Mouse (Mus musculus) kidney, adult 11 months (tissue): ENCODE results near the gene Lrp3.
"Not testable (repeated sequence)": the region's sequence is repeated elsewhere in the genome, so short reads cannot be mapped to it uniquely, and the experiment has no call there.

Experiments used
- DNase-seq: peaks from one replicate; pipeline ENCODE4 v3.0.0; 2022

Gene Lrp3

DNA sequence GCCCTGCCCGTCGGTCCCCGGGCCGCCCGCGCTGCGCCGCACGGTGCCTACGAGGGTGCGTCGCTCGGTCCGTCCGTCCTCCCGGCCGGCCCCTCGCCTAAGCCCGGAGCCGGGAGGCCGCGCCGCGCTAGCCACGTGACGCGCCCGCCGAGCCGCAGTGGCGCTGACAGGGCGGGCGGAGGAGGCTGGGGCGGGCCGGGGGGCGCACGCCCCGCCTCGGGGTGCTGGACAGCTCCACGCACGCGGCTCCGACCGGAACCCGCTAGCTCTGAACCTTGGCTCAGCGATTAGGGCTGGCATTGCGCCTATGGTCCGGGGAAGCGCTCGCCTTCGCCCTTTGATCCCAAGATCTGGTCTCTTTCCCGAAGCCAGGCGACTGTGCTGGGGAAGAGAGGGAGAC, at the start of gene Lrp3:
Gene Lrp3 (minus strand): TSS at position 274 of the 400 bp plus-strand sequence.
- peak; percentile 84 for DNase-seq

DNA sequence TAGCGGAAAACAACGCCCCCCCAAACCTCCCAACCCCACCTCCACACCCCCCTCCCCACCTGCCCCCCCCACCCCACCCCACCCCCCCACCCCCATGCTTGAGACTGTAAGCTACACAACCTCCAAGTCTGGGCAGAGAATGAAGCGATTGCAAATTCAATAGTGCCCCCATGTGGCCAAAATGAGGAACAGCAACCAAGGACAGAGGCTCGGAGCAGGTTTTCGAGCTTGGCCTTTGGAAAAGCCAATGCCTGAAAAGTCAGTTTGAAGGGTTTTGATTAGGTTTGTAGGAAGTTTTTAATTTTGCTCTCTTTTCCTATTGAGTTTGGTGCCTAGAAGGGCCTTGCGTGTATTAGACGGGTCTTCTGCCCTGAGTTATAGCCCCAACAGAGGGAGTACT, 49.4 kb upstream of the Lrp3 start:
- DNase-seq, result peak; percentile 33

DNA sequence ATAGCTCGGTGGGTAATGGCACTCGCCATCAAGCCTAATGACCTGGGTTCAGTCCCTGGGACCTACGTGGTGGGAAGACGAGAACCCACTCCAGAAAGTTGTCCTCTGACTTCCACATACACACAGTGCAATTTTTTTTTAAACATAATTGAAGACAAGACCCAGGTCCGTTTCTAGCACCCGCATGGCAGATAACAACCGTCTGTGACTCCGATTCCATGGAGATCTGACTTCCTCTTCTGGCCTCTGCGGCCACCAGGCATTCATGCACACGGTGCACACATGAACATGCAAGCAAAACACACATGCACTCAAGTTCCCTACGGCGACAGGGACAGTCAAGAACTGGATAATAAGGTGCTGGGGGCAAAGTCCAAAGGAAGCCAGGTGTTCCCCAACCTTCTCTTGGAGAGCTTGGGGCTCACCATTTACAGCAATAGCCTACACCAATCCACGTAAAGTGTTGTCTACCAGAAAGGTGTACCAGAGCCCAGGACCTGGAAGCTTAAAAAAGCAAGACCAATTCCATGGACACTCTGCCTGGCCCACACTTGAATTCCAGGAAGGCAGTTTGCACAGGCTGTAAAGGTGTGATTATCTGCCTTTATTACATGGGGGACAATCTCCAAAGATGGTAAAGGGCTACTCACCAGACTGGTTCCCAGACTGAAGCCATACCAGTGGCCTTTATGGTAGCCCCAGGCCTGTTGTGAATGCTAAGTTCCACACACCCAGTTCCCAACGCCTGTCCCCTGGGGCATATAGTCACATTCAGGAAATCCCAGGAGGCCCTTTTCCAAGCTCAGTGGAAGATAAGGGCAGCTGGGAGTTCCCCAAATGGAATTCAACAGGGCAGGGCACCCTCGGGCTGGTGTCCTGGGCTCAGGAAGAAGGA, 48.5 kb upstream of the Lrp3 start:
- DNase-seq, result no peak

DNA sequence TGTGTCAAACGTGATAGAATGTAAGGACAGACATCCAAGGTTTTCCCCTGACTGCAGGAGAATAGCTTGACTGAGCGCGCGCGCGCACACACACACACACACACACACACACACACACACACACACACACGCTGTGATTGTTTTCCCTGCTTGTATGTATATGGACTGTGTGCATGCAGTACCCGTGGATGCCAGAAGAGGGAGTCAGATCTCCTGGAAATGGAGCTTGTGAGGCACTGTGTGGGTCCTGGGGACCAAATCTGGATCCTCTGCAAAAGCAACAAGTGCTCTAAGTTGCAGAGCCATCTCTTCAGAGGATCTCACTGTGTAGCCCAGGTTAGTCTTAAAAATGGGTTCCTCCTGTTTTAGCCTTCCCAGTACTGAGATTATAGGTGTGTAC, 44.1 kb upstream of the Lrp3 start:
- DNase-seq, result no peak

DNA sequence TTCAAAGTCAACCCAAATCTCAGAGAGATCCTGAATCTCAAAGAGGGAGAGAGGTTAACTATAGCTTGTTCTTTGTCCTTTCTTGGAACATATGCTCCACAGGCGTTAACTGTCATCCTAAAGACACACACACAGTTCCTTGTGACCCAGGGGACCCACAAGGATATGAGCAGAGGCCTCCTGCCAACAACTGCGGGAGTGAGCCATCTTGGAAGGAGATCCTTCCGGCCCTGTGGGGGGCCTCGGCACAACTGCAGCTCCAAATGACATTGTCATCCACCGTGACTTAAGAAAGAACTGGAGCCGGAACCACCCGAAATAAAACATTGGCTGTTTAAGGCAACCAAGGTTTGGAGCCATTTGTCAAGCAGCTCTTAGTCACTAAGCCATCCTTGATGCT, 43.0 kb upstream of the Lrp3 start:
- DNase-seq, result no peak

DNA sequence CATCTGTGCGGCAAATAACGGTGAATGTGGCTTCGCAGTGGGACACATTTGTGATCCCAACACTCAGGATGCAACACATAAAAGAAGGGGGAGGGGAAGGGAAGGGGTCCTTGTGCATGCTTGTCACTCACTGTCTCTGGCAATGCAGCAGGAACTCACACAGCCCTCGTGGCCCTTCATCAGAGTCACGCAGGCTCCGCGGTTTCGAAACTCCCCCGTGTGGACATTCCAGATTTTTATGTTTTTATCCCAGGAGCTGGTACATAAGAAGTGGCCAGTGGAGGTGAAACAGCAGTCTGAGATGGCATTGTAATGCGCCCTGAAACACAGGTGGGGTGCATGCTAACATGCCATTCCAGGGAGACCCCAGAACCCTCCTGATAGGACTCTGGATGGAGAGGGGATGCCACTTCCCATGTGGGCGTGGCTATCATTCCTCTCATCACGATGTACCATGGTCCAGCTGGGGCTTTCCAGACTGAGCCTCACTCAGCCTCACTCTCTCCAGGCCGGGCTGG, 36.8 kb upstream of the Lrp3 start:
- DNase-seq, result peak; percentile 26

DNA sequence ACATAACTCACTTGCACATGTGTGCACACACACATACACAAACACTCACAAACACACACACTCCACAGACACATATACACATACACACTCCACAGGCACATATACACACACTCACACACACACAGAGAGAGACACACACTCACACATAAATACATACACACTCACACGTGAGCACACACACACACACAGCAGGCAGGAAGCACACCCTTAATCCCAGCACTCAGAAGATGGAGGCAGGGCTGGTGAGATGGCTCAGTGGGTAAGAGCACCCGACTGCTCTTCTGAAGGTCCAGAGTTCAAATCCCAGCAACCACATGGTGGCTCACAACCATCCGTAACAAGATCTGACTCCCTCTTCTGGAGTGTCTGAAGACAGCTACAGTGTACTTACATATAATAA, 22.6 kb upstream of the Lrp3 start:
- not testable (repeated sequence) for DNase-seq

- DNase-seq, result peak; percentile 50
Observed at GRCm38 (mm10) chr7:35235308-35235707, 20.0 kb upstream of the Lrp3 start.

- DNase-seq, result peak; percentile 97
Observed at GRCm38 (mm10) chr7:35234361-35235245, 19.3 kb upstream of the Lrp3 start.

- DNase-seq, result no peak
Observed at GRCm38 (mm10) chr7:35233861-35234260, 18.6 kb upstream of the Lrp3 start.

- DNase-seq, result no peak
Observed at GRCm38 (mm10) chr7:35232796-35233455, 17.6 kb upstream of the Lrp3 start.

- no peak for DNase-seq
Observed at GRCm38 (mm10) chr7:35230333-35230732, 15.0 kb upstream of the Lrp3 start.

GRCm38 (mm10) chr7:35220694-35221365, 5.5 kb upstream of the Lrp3 start:
- DNase-seq, result peak; percentile 29

- DNase-seq, result no peak
Observed at GRCm38 (mm10) chr7:35215731-35216130, 433 bp upstream of the Lrp3 start.

DNA sequence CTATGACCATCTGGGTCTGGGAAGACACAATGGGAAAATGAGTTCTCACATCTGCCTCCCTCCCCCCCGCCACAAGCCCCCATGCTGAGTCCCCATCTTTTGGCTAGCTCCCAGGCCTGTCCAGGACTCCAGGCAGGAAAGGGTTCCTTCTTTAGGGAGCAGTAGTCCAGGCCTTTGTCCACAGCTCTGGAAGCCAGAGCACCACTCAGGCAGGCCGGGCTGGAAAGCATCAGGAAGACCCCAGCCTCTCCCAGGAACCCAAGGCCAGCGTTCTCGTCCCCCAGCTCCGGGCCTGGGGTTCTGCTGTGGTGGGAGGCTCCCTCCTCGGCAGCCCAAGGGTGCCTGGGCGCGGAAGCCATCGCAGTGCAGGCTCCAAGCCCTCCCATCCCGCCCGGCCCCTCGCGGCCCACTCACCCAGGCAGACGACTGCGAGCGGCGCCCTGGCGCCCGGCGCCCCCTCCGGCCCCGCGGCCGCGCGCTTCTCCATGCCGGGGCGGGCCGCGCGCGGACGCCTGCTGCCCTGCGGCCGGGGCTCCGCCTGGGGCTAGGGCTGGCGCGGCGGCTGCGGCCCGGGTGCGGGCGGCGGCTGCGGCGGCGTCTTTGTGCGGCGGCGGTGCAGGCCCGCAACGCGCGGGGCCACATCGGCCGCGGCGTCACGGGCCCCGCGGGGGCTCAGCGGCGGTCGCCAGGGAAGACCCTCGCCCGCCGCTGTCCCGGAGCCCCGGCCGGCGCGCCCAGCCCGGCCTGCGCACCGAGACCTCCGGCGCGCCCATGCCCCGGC, 666 bp downstream of the Lrp3 start:
- no peak for DNase-seq

- DNase-seq, result no peak
Observed at GRCm38 (mm10) chr7:35211791-35212190, 3.5 kb downstream of the Lrp3 start.

GRCm38 (mm10) chr7:35199755-35200154, 15.5 kb downstream of the Lrp3 start:
- DNase-seq, result no peak

GRCm38 (mm10) chr7:35198981-35199754, 16.1 kb downstream of the Lrp3 start:
- no peak for DNase-seq

DNA sequence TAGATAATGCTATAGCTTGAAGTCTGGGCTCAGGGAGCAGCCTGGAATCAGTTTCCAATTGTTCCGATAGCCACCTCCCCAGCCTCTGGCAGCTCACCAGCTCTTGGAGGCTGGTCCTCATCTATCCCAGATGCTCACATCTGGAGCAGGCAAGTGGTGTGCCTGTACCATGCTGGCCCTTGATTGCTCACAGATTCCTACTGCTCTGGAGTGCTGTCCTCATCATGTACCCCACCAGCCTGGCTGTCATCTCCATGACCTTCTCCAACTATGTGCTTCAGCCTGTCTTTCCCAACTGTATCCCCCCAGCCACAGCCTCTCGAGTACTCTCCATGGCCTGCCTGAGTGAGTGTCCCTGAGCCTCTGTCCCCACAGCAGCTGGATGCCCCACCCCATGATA, 18.3 kb downstream of the Lrp3 start:
- DNase-seq, result no peak

DNA sequence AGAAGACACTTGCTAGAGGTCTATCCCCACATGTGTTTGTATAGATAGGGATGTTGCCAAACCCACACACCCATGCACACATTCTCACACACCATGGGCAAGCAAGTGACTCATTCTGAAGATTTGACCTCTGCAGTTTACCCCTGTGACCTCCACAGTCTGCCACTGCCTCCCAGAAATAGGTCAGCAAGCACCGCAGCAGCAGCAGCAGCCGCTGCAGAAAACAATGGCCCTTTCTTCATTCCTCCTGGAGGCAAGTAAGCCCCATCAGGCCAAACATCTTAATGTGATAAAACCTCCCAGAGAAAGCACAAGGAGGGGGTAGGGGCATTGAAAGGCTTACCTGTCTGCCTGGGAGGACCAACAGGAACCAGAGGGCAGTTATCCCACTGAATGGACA, 24.0 kb downstream of the Lrp3 start:
- DNase-seq, result no peak

GRCm38 (mm10) chr7:35189699-35190098, 25.6 kb downstream of the Lrp3 start:
- DNase-seq, result no peak
